Mouse (Mus musculus): ENCODE results near the gene Eras.
"Not testable (repeated sequence)": the region's sequence is repeated elsewhere in the genome, so short reads cannot be mapped to it uniquely, and the experiment has no call there.

The Eras gene

GRCm38 (mm10) chrX:7928270-7928790 is at the start of gene Eras:
TSS of gene Eras (minus strand) at chrX:7928607.
- no peak for DNase-seq (ENCODE audit: low read depth in 1 of 2, low spot score in 2 of 2)

GRCm38 (mm10) chrX:7977892-7978291 is 49.5 kb upstream of the Eras start, which contains the start of gene Gata1:
TSS of gene Gata1 (minus strand) at chrX:7978071.
- no peak for DNase-seq (ENCODE audit: low read depth in 1 of 2, low spot score in 2 of 2)

- no peak for DNase-seq (ENCODE audit: low read depth in 1 of 2, low spot score in 2 of 2)
Measured at GRCm38 (mm10) chrX:7971292-7971691, 42.9 kb upstream of the Eras start.

GRCm38 (mm10) chrX:7968899-7969298 is 40.5 kb upstream of the Eras start:
- no peak for DNase-seq (ENCODE audit: low read depth in 1 of 2, low spot score in 2 of 2)

- DNase-seq (ENCODE audit: low read depth in 1 of 2, low spot score in 2 of 2) = no peak
Measured at GRCm38 (mm10) chrX:7968226-7968625, 39.8 kb upstream of the Eras start.

- DNase-seq (ENCODE audit: low read depth in 1 of 2, low spot score in 2 of 2) = no peak
Measured at GRCm38 (mm10) chrX:7967596-7968201, 39.3 kb upstream of the Eras start.

- DNase-seq (ENCODE audit: low read depth in 1 of 2, low spot score in 2 of 2) = no peak
Measured at GRCm38 (mm10) chrX:7966161-7966560, 37.8 kb upstream of the Eras start.

GRCm38 (mm10) chrX:7963829-7964626 is 35.6 kb upstream of the Eras start:
- DNase-seq (ENCODE audit: low read depth in 1 of 2, low spot score in 2 of 2) = no peak

- no peak for DNase-seq (ENCODE audit: low read depth in 1 of 2, low spot score in 2 of 2)
Measured at GRCm38 (mm10) chrX:7958868-7959267, 30.5 kb upstream of the Eras start.

GRCm38 (mm10) chrX:7950091-7950490 is 21.7 kb upstream of the Eras start:
- DNase-seq (ENCODE audit: low read depth in 1 of 2, low spot score in 2 of 2) = no peak

GRCm38 (mm10) chrX:7947900-7948492 is 19.6 kb upstream of the Eras start:
- DNase-seq (ENCODE audit: low read depth in 1 of 2, low spot score in 2 of 2) = peak; percentile 80 to 85

- no peak for DNase-seq (ENCODE audit: low read depth in 1 of 2, low spot score in 2 of 2)
Measured at GRCm38 (mm10) chrX:7947108-7947899, 18.9 kb upstream of the Eras start, which contains the start of gene Hdac6. TSS of gene Hdac6 (minus strand) at chrX:7947889.

GRCm38 (mm10) chrX:7945618-7946017 is 17.2 kb upstream of the Eras start:
- no peak for DNase-seq (ENCODE audit: low read depth in 1 of 2, low spot score in 2 of 2)

GRCm38 (mm10) chrX:7937667-7938066 is 9.3 kb upstream of the Eras start:
- no peak for DNase-seq (ENCODE audit: low read depth in 1 of 2, low spot score in 2 of 2)

GRCm38 (mm10) chrX:7936874-7937273 is 8.5 kb upstream of the Eras start:
- no peak for DNase-seq (ENCODE audit: low read depth in 1 of 2, low spot score in 2 of 2)

- DNase-seq (ENCODE audit: low read depth in 1 of 2, low spot score in 2 of 2) = no peak
Measured at GRCm38 (mm10) chrX:7927116-7927515, 1.3 kb downstream of the Eras start.

- no peak for DNase-seq (ENCODE audit: low read depth in 1 of 2, low spot score in 2 of 2)
Measured at GRCm38 (mm10) chrX:7926266-7926665, 2.1 kb downstream of the Eras start.

- DNase-seq (ENCODE audit: low read depth in 1 of 2, low spot score in 2 of 2) = no peak
Measured at GRCm38 (mm10) chrX:7922032-7922431, 6.4 kb downstream of the Eras start.

GRCm38 (mm10) chrX:7919601-7920383 is 8.6 kb downstream of the Eras start, which contains the start of gene Pcsk1n:
TSS of gene Pcsk1n (plus strand) at chrX:7919822.
- no peak for DNase-seq (ENCODE audit: low read depth in 1 of 2, low spot score in 2 of 2)

- not testable (repeated sequence) for DNase-seq (ENCODE audit: low read depth in 1 of 2, low spot score in 2 of 2)
Measured at GRCm38 (mm10) chrX:7917960-7918359, 10.4 kb downstream of the Eras start.
